Mouse (Mus musculus): ENCODE measurements at regions not wholly inside any gene's neighbourhood (a gene's known extent, or its start where the extent isn't known, plus 50 kb on each side); places are given as distances from the start of the nearest gene placed in this dataset.

DNA sequence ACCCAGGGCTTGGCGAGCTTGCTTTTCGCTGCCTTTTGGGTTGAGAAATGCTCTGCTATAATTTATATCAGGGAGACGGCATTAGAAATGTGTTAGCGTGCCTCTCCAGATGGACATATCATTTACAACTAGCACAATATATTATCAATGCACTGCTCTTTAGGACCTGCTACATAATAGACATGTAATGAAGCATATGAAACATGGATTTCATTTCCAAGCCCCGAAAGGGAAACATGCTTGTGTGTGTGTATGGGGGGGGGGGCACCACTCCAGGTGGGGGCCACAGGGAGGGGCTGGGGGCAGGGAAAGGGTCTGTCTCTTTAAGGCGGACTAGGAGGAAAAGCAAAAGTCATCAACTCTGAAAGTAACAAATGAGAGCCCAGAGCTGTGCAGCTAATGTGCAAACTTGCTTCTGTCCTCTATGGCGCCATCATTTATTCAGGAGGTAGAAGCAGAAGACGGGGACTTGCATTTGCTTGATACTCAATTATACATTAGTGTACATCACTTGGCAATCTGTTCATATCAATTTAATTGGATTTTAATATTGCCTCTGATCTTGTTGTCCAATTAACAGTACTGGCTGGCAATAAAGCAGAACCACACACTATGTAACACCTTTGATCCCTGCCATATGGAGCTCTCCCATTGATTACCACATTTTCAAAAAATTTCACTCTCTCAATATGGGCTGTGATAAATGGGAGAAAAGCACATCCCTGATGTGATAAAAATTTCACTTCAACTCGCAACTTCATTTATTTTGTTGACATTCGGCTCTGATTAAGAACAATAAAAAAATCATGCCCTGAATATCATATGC, 293.2 kb downstream of the Bcl11a start:
- Histone ChIP-seq H3K27ac (no peak overlapping the region), H3K9ac (no peak overlapping the region), H3K4me1 (no peaks in the 10 kb centered on the region), H3K9me3 (replicated peaks) (no peaks in the 10 kb centered on the region), H3K36me3 (no peaks in the 10 kb centered on the region), H3K4me2 (no peak overlapping the region), H3K27me3 (replicated peaks) (no peaks in the 10 kb centered on the region), H3K4me3 (no peak overlapping the region)
- ATAC-seq, result no peak
- 68% methylated on average over 10 of the region's 10 CpGs for WGBS (ENCODE audit: insufficient replicate concordance)

- WGBS (ENCODE audit: insufficient replicate concordance), result 80% methylated on average over 5 of the region's 5 CpGs
- no peak for ATAC-seq
- Histone ChIP-seq H3K27me3 (replicated peaks) (no peaks in the 10 kb centered on the region), H3K9ac (no peak overlapping the region), H3K4me3 (no peak overlapping the region), H3K36me3 (no peaks in the 10 kb centered on the region), H3K4me1 (no peaks in the 10 kb centered on the region), H3K9me3 (replicated peaks) (no peaks in the 10 kb centered on the region), H3K27ac (no peak overlapping the region), H3K4me2 (no peak overlapping the region)
Observed at GRCm38 (mm10) chr11:24371687-24371950, 293.8 kb downstream of the Bcl11a start.

GRCm38 (mm10) chr11:24371963-24372362, 294.1 kb downstream of the Bcl11a start:
- no peak overlapping the region for H3K27ac ChIP-seq
- ATAC-seq, result no peak
- no peaks in the 10 kb centered on the region for H3K36me3 ChIP-seq
- no peak overlapping the region for H3K4me2 ChIP-seq
- no peak overlapping the region for H3K9ac ChIP-seq
- WGBS (ENCODE audit: insufficient replicate concordance), result 52% methylated on average over 8 of the region's 8 CpGs
- H3K4me3 ChIP-seq, result no peak overlapping the region
- H3K4me1 ChIP-seq, result no peaks in the 10 kb centered on the region
- H3K27me3 ChIP-seq (replicated peaks), result no peaks in the 10 kb centered on the region
- H3K9me3 ChIP-seq (replicated peaks), result no peaks in the 10 kb centered on the region

- WGBS (ENCODE audit: insufficient replicate concordance), result 50% methylated on average over 5 of the region's 5 CpGs
- Histone ChIP-seq H3K4me1 (no peaks in the 10 kb centered on the region), H3K9me3 (replicated peaks) (no peaks in the 10 kb centered on the region), H3K27ac (no peak overlapping the region), H3K27me3 (replicated peaks) (no peaks in the 10 kb centered on the region), H3K36me3 (no peaks in the 10 kb centered on the region), H3K4me3 (no peak overlapping the region), H3K4me2 (no peak overlapping the region), H3K9ac (no peak overlapping the region)
- ATAC-seq, result no peak
Observed at GRCm38 (mm10) chr11:24372616-24373015, 294.8 kb downstream of the Bcl11a start.

GRCm38 (mm10) chr11:24373301-24373700, 295.4 kb downstream of the Bcl11a start:
- no peak overlapping the region for H3K27ac ChIP-seq
- H3K27me3 ChIP-seq (replicated peaks), result no peaks in the 10 kb centered on the region
- WGBS (ENCODE audit: insufficient replicate concordance), result 62% methylated on average over 4 of the region's 4 CpGs
- H3K9me3 ChIP-seq (replicated peaks), result no peaks in the 10 kb centered on the region
- no peak overlapping the region for H3K4me3 ChIP-seq
- no peak overlapping the region for H3K9ac ChIP-seq
- no peak overlapping the region for H3K4me2 ChIP-seq
- H3K36me3 ChIP-seq, result no peaks in the 10 kb centered on the region
- no peak for ATAC-seq
- H3K4me1 ChIP-seq, result no peaks in the 10 kb centered on the region

- H3K4me1 ChIP-seq, result no peaks in the 10 kb centered on the region
- no peak overlapping the region for H3K27ac ChIP-seq
- H3K36me3 ChIP-seq, result no peaks in the 10 kb centered on the region
- 30% methylated on average over 2 of the region's 2 CpGs for WGBS (ENCODE audit: insufficient replicate concordance)
- no peaks in the 10 kb centered on the region for H3K27me3 ChIP-seq (replicated peaks)
- no peaks in the 10 kb centered on the region for H3K9me3 ChIP-seq (replicated peaks)
- no peak overlapping the region for H3K9ac ChIP-seq
- H3K4me2 ChIP-seq, result no peak overlapping the region
- ATAC-seq, result no peak
- H3K4me3 ChIP-seq, result no peak overlapping the region
Observed at GRCm38 (mm10) chr11:24377530-24377929, 299.7 kb downstream of the Bcl11a start.

DNA sequence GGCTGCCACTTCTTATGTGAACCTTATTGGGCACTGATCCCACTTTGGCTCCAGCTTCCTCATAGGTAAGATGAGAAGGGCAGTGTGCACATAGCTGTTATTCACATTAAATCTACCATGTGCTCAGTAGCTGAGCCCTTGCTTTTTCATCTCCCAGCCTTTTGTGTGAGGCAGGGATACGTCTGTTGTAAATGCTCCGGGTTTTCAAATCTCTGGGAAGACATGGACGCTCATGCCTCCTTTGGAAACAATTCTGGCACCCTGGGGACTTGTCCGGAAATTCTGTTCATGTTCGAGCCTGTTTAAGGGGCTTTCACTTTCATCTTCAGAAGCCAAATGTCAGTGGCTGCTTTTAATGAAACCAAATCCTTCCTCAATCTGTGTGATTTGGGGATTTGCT, 312.7 kb downstream of the Bcl11a start:
- H3K9me3 ChIP-seq (replicated peaks), result no peaks in the 10 kb centered on the region
- no peak overlapping the region for H3K9ac ChIP-seq
- no peaks in the 10 kb centered on the region for H3K27me3 ChIP-seq (replicated peaks)
- no peak overlapping the region for H3K4me3 ChIP-seq
- no peak overlapping the region for H3K4me2 ChIP-seq
- 66% methylated on average over 5 of the region's 5 CpGs for WGBS (ENCODE audit: insufficient replicate concordance)
- H3K27ac ChIP-seq, result no peak overlapping the region
- no peak for ATAC-seq
- H3K36me3 ChIP-seq, result no peaks in the 10 kb centered on the region
- H3K4me1 ChIP-seq, result no peaks in the 10 kb centered on the region

GRCm38 (mm10) chr11:24391385-24391784, 313.5 kb downstream of the Bcl11a start:
- Histone ChIP-seq H3K4me2 (no peak overlapping the region), H3K27ac (no peak overlapping the region), H3K4me1 (no peaks in the 10 kb centered on the region), H3K4me3 (no peak overlapping the region), H3K27me3 (replicated peaks) (no peaks in the 10 kb centered on the region), H3K36me3 (no peaks in the 10 kb centered on the region), H3K9me3 (replicated peaks) (no peaks in the 10 kb centered on the region), H3K9ac (no peak overlapping the region)
- no peak for ATAC-seq
- WGBS (ENCODE audit: insufficient replicate concordance), result 50% methylated on average over 1 of the region's 1 CpGs

- 29% methylated on average over 2 of the region's 2 CpGs for WGBS (ENCODE audit: insufficient replicate concordance)
- no peak overlapping the region for H3K4me3 ChIP-seq
- no peak overlapping the region for H3K9ac ChIP-seq
- H3K4me2 ChIP-seq, result no peak overlapping the region
- no peaks in the 10 kb centered on the region for H3K9me3 ChIP-seq (replicated peaks)
- ATAC-seq, result no peak
- H3K4me1 ChIP-seq, result no peaks in the 10 kb centered on the region
- no peaks in the 10 kb centered on the region for H3K36me3 ChIP-seq
- no peaks in the 10 kb centered on the region for H3K27me3 ChIP-seq (replicated peaks)
- no peak overlapping the region for H3K27ac ChIP-seq
Observed at GRCm38 (mm10) chr11:24395478-24395877, 317.6 kb downstream of the Bcl11a start.

DNA sequence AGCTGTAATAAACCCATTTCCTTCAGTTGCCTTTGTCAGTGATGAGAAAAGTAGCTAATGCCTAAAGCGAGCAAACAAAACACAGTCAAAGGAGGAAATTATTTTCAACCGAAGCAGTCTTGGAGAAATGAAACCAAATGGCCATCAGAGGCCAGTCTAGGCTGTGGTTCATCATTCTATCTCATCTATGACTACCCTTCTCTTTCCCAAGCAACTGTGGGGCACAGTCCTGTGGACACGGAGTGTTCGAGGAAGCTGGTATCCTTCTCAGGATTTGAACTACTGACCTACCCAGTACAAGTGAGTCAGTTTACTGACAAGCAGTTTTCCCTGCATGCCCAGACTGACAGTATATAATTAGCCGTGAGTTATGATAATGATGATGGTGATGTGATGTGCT, 319.1 kb downstream of the Bcl11a start:
- 78% methylated on average over 5 of the region's 5 CpGs for WGBS (ENCODE audit: insufficient replicate concordance)
- H3K36me3 ChIP-seq, result no peaks in the 10 kb centered on the region
- H3K9me3 ChIP-seq (replicated peaks), result no peaks in the 10 kb centered on the region
- H3K27ac ChIP-seq, result no peak overlapping the region
- no peak overlapping the region for H3K4me2 ChIP-seq
- H3K27me3 ChIP-seq (replicated peaks), result no peaks in the 10 kb centered on the region
- ATAC-seq, result no peak
- H3K4me3 ChIP-seq, result no peak overlapping the region
- H3K4me1 ChIP-seq, result no peaks in the 10 kb centered on the region
- H3K9ac ChIP-seq, result no peak overlapping the region

GRCm38 (mm10) chr11:24397710-24398109, 319.9 kb downstream of the Bcl11a start:
- 62% methylated on average over 1 of the region's 1 CpGs for WGBS (ENCODE audit: insufficient replicate concordance)
- H3K9me3 ChIP-seq (replicated peaks), result no peaks in the 10 kb centered on the region
- no peak overlapping the region for H3K27ac ChIP-seq
- no peak overlapping the region for H3K4me3 ChIP-seq
- no peak overlapping the region for H3K9ac ChIP-seq
- H3K4me1 ChIP-seq, result no peaks in the 10 kb centered on the region
- H3K27me3 ChIP-seq (replicated peaks), result no peaks in the 10 kb centered on the region
- H3K36me3 ChIP-seq, result no peaks in the 10 kb centered on the region
- no peak overlapping the region for H3K4me2 ChIP-seq
- no peak for ATAC-seq

GRCm38 (mm10) chr11:24401151-24401550, 323.3 kb downstream of the Bcl11a start:
- WGBS (ENCODE audit: insufficient replicate concordance), result 38% methylated on average over 3 of the region's 3 CpGs
- no peaks in the 10 kb centered on the region for H3K4me1 ChIP-seq
- no peak overlapping the region for H3K4me3 ChIP-seq
- no peak overlapping the region for H3K4me2 ChIP-seq
- H3K27ac ChIP-seq, result no peak overlapping the region
- H3K9me3 ChIP-seq (replicated peaks), result no peaks in the 10 kb centered on the region
- ATAC-seq, result no peak
- no peaks in the 10 kb centered on the region for H3K36me3 ChIP-seq
- no peaks in the 10 kb centered on the region for H3K27me3 ChIP-seq (replicated peaks)
- H3K9ac ChIP-seq, result no peak overlapping the region

DNA sequence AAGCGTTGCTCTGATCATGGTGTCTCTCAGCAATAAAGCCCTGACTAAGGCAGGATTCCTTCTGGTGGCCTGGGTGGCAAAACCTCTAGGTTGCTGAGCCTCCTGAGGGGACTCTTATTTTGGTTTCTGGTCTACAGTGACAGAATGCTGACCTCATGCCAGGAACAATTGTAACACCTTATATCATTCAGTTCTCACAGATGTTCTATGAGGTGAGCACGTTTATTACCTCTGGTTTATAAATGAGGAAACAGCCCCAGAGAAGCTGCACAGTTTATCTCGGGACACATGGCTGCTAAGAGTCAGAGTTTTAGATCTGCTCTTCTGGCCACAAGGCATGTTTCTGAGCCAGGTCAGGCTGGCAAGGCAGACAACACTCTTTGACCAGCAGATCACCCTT, 324.3 kb downstream of the Bcl11a start:
- ATAC-seq, result no peak
- WGBS (ENCODE audit: insufficient replicate concordance), result 40% methylated on average over 3 of the region's 3 CpGs

More for the DNA sequence above, 324.3 kb downstream of the Bcl11a start:
- Histone ChIP-seq H3K27ac (no peak overlapping the region), H3K9ac (no peak overlapping the region), H3K9me3 (replicated peaks) (no peaks in the 10 kb centered on the region), H3K4me1 (no peaks in the 10 kb centered on the region), H3K36me3 (no peaks in the 10 kb centered on the region), H3K27me3 (replicated peaks) (no peaks in the 10 kb centered on the region), H3K4me3 (no peak overlapping the region), H3K4me2 (no peak overlapping the region)

Measured in liver, embryonic 12.5 days (tissue).